Mouse (Mus musculus) forebrain, embryonic 15.5 days (tissue): Measurements from ENCODE around the gene Gm4952. TPM values are rescaled to one million over a fixed set of nuclear protein-coding genes. Genes with fewer than 3 reads are reported as not detected.

Experiments
- polyA plus RNA-seq: library from polyadenylated mRNA; unstranded; fragments of >200 nt; fragmentation: Nextera tagmentation; extraction: Ambion mirVana; gene quantifications from 2 replicates; pipeline ENCODE4 v1.2.1, GENCODE M21; 2015

Gm4952 gene
- polyA plus RNA-seq, 1 experiment from 2014 or later: not detected

Other genes with a start within 250 kb of the Gm4952 start
- gene Olfr1440, start 212.7 kb upstream of the Gm4952 start, polyA plus RNA-seq: not detected in 2 replicates
- gene Olfr1441, start 182.5 kb upstream of the Gm4952 start, polyA plus RNA-seq: not detected in 2 replicates
- gene Pfpl, start 172.1 kb upstream of the Gm4952 start, polyA plus RNA-seq: not detected in 2 replicates
- gene Mpeg1, start 139.2 kb upstream of the Gm4952 start, polyA plus RNA-seq: 0.55 and 0.56 TPM in 2 replicates
- 16.8 and 19.3 TPM in 2 replicates for gene Dtx4, start 98.5 kb upstream of the Gm4952 start, polyA plus RNA-seq
- 8.9 and 9.4 TPM in 2 replicates for gene Fam111a, start 54.2 kb upstream of the Gm4952 start, polyA plus RNA-seq
- gene Glyat, start 33.3 kb downstream of the Gm4952 start, polyA plus RNA-seq: not detected in 2 replicates
- not detected in 2 replicates for gene Olfr1442, start 70.5 kb downstream of the Gm4952 start, polyA plus RNA-seq
- gene Olfr1443, start 78.1 kb downstream of the Gm4952 start, polyA plus RNA-seq: not detected in 2 replicates
- not detected in 2 replicates for gene Keg1, start 95.8 kb downstream of the Gm4952 start, polyA plus RNA-seq
- 1.2 and 2.0 TPM in 2 replicates for gene Cntf, start 165.7 kb downstream of the Gm4952 start, polyA plus RNA-seq
- 15.6 and 15.9 TPM in 2 replicates for gene Zfp91, start 196.2 kb downstream of the Gm4952 start, polyA plus RNA-seq
- 0.68 and 0.98 TPM in 2 replicates for gene Lpxn, start 196.2 kb downstream of the Gm4952 start, polyA plus RNA-seq
- not detected in 2 replicates for gene Gm5244, start 246.7 kb downstream of the Gm4952 start, polyA plus RNA-seq